Comparison of ENCODE assay signal across 15 mouse cellular contexts in the genomic region with DNA sequence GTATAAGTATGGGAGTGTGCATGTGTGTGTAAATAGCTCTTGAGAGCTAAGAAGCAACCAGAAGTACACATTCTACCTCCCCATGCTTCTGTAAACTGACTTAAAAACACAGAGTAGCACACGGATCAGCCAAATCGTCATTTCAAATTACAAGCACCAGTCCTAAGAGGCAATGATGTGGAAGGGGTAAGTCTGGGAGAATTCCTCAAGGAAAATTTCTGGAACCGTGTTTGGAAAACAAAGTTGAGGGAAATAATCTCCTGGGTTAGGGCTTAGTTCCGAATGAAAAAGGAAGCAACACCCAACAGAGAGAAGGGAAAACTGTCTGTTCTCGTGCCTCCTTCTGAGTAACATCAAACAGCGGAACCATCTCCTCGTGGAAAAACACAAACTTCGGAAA. TPM values are rescaled to one million over a fixed set of nuclear protein-coding genes. Genes with fewer than 3 reads are reported as not detected.
DNase-seq lines count a peak whose midpoint lies in the region; ATAC-seq and TF ChIP-seq lines count a peak whose summit lies in the region.
"Had no signal": no experiment of that assay in that cellular context is flagged by ENCODE, and none has a peak within 500 bp of the region (broad histone marks: within the 10 kb centered on the region; RNA-seq: fewer than 3 reads in every experiment).

No protein-coding gene starts in this region.

- H3K27me3 ChIP-seq in lung, postnatal 0 days (replicated peaks; ENCODE audit: insufficient read depth, low read length), result no peaks in the 10 kb centered on the region
- no peaks in the 10 kb centered on the region for H3K27me3 ChIP-seq in heart, postnatal 0 days (ENCODE audit: control insufficient read depth, insufficient read depth, low read length)
- H3K27me3 ChIP-seq in stomach, postnatal 0 days (ENCODE audit: control insufficient read depth, insufficient read depth, low read length), result no peaks in the 10 kb centered on the region
- no peaks in the 10 kb centered on the region for H3K27me3 ChIP-seq in forebrain, embryonic 14.5 days (replicated peaks; ENCODE audit: control insufficient read depth, insufficient read depth, low read length)
- H3K27me3 ChIP-seq: liver, embryonic 15.5 days; neural tube, embryonic 15.5 days had no signal

- H3K9ac ChIP-seq in lung, postnatal 0 days (replicated peaks; ENCODE audit: low read depth), result no peak overlapping the region
- no peak overlapping the region for H3K9ac ChIP-seq in heart, postnatal 0 days (replicated peaks; ENCODE audit: low read depth, low read length)
- H3K9ac ChIP-seq in stomach, postnatal 0 days (ENCODE audit: low read length), result no peak overlapping the region
- H3K9ac ChIP-seq in forebrain, embryonic 14.5 days (ENCODE audit: low read length), result no peak overlapping the region
- H3K9ac ChIP-seq: liver, embryonic 15.5 days; neural tube, embryonic 15.5 days had no signal

- no peak for TF ChIP-seq EP300 in lung, postnatal 0 days (IDR thresholded peaks at IDR 0.05)
- TF ChIP-seq EP300 in heart, postnatal 0 days (IDR thresholded peaks at IDR 0.05; ENCODE audit: low read depth), result no peak
- no peak for TF ChIP-seq EP300 in stomach, postnatal 0 days (optimal IDR thresholded peaks at IDR 0.05)

- ATAC-seq in lung, postnatal 0 days, result no peak
- ATAC-seq in heart, postnatal 0 days (ENCODE audit: insufficient read depth, low read depth), result no peak
- no peak for ATAC-seq in stomach, postnatal 0 days (ENCODE audit: low FRiP score, low TSS enrichment)
- no peak for ATAC-seq in forebrain, embryonic 14.5 days
- ATAC-seq: forebrain, embryonic 16.5 days; hindbrain, embryonic 16.5 days had no signal

- H3K27ac ChIP-seq in gastrocnemius, adult 2 months, result peak overlapping the region; percentile 84
- H3K27ac ChIP-seq in lung, postnatal 0 days (ENCODE audit: low read length), result no peak overlapping the region
- H3K27ac ChIP-seq in heart, postnatal 0 days (ENCODE audit: low read depth), result peak overlapping the region; percentile 34; the same call in 1 of the 2 replicates
- no peak overlapping the region for H3K27ac ChIP-seq in stomach, postnatal 0 days (replicated peaks)
- H3K27ac ChIP-seq in forebrain, embryonic 14.5 days (ENCODE audit: low read depth, low read length), result no peak overlapping the region
- H3K27ac ChIP-seq: liver, embryonic 15.5 days; neural tube, embryonic 15.5 days had no signal

- peak overlapping the region; percentile 59 for H3K4me3 ChIP-seq in gastrocnemius, adult 2 months
- H3K4me3 ChIP-seq in lung, postnatal 0 days (ENCODE audit: low read depth, low read length), result no peak overlapping the region
- H3K4me3 ChIP-seq in heart, postnatal 0 days (ENCODE audit: low read depth, low read length), result no peak overlapping the region
- H3K4me3 ChIP-seq in stomach, postnatal 0 days (ENCODE audit: low read depth, low read length), result no peak overlapping the region
- no peak overlapping the region for H3K4me3 ChIP-seq in forebrain, embryonic 14.5 days (ENCODE audit: low read depth, low read length)
- H3K4me3 ChIP-seq: liver, embryonic 15.5 days; neural tube, embryonic 15.5 days had no signal

- 57% methylated on average over 8 of the region's 8 CpGs for WGBS in lung, postnatal 0 days
- WGBS in heart, postnatal 0 days, result 60% methylated on average over 8 of the region's 8 CpGs
- 52% methylated on average over 8 of the region's 8 CpGs for WGBS in stomach, postnatal 0 days
- 82% methylated on average over 8 of the region's 8 CpGs for WGBS in forebrain, embryonic 14.5 days

- no peak for DNase-seq in gastrocnemius, adult 2 months
- no peak for DNase-seq in gastrocnemius, postnatal 25 days
- no peak for DNase-seq in lung, postnatal 0 days (ENCODE audit: low spot score)
- DNase-seq in lung, postnatal 25 days (ENCODE audit: low spot score), result no peak
- peak; percentile 11 for DNase-seq in heart, postnatal 0 days (ENCODE audit: low spot score)
- DNase-seq in stomach, postnatal 0 days (ENCODE audit: low spot score), result no peak
- DNase-seq in frontal cortex, postnatal 10 days (ENCODE audit: low spot score in 2 of 2), result no peak
- DNase-seq in forebrain, embryonic 14.5 days (ENCODE audit: low spot score), result no peak
- DNase-seq: kidney, adult 8-10 months; retina, postnatal 1 day had no signal

- H3K36me3 ChIP-seq in lung, postnatal 0 days (ENCODE audit: insufficient read depth, low read length), result no peaks in the 10 kb centered on the region
- no peaks in the 10 kb centered on the region for H3K36me3 ChIP-seq in heart, postnatal 0 days (replicated peaks; ENCODE audit: control insufficient read depth, insufficient read depth, low read length)
- H3K36me3 ChIP-seq in stomach, postnatal 0 days (ENCODE audit: control insufficient read depth, insufficient read depth, low read length), result no peaks in the 10 kb centered on the region
- no peaks in the 10 kb centered on the region for H3K36me3 ChIP-seq in forebrain, embryonic 14.5 days (ENCODE audit: control insufficient read depth, insufficient read depth, low read length)
- H3K36me3 ChIP-seq: liver, embryonic 15.5 days; neural tube, embryonic 15.5 days had no signal

- intact Hi-C loops in gastrocnemius, adult 2 months (cut with DNase I), result no loop called here

- H3K4me2 ChIP-seq in lung, postnatal 0 days (replicated peaks; ENCODE audit: low read depth, low read length), result peak overlapping the region; percentile 41
- H3K4me2 ChIP-seq in heart, postnatal 0 days (ENCODE audit: low read depth, low read length), result peak overlapping the region; percentile 50; the same call in 1 of the 2 replicates
- H3K4me2 ChIP-seq in stomach, postnatal 0 days (replicated peaks; ENCODE audit: low read depth), result peak overlapping the region; percentile 20; the same call in 1 of the 2 replicates
- no peak overlapping the region for H3K4me2 ChIP-seq in forebrain, embryonic 14.5 days (ENCODE audit: low read length)
- H3K4me2 ChIP-seq: liver, embryonic 15.5 days; neural tube, embryonic 15.5 days had no signal

- H3K9me3 ChIP-seq in lung, postnatal 0 days (ENCODE audit: low read length), result no peaks in the 10 kb centered on the region
- no peaks in the 10 kb centered on the region for H3K9me3 ChIP-seq in heart, postnatal 0 days (replicated peaks; ENCODE audit: control insufficient read depth, low read length)
- no peaks in the 10 kb centered on the region for H3K9me3 ChIP-seq in stomach, postnatal 0 days (ENCODE audit: control insufficient read depth, low read length)
- H3K9me3 ChIP-seq in forebrain, embryonic 14.5 days (replicated peaks; ENCODE audit: control insufficient read depth, low read length), result no peaks in the 10 kb centered on the region
- H3K9me3 ChIP-seq: liver, embryonic 15.5 days; neural tube, embryonic 15.5 days had no signal

- no peaks in the 10 kb centered on the region for H3K4me1 ChIP-seq in lung, postnatal 0 days (ENCODE audit: insufficient read depth, low read depth, low read length)
- H3K4me1 ChIP-seq in heart, postnatal 0 days (ENCODE audit: control insufficient read depth, insufficient read depth), result peaks cover 4% of the 10 kb centered on the region; the same call in 1 of the 2 replicates
- H3K4me1 ChIP-seq in stomach, postnatal 0 days (replicated peaks; ENCODE audit: control insufficient read depth, insufficient read depth), result no peaks in the 10 kb centered on the region
- H3K4me1 ChIP-seq in forebrain, embryonic 14.5 days (ENCODE audit: control insufficient read depth, insufficient read depth, low read length), result no peaks in the 10 kb centered on the region
- H3K4me1 ChIP-seq: liver, embryonic 15.5 days; neural tube, embryonic 15.5 days had no signal

- TF ChIP-seq CTCF in gastrocnemius, adult 2 months (IDR thresholded peaks at IDR 0.05), result no peak
- TF ChIP-seq CTCF in lung, postnatal 0 days (IDR thresholded peaks at IDR 0.05), result no peak
- no peak for TF ChIP-seq CTCF in heart, postnatal 0 days (IDR thresholded peaks at IDR 0.05; ENCODE audit: low read depth)
- TF ChIP-seq CTCF in stomach, postnatal 0 days (IDR thresholded peaks at IDR 0.05; ENCODE audit: low read depth), result no peak

RNA-seq across cellular contexts. Expression of gene Ngf, which starts 56.1 kb away (rescaled TPM):
- total RNA-seq in gastrocnemius, adult 2 months (2021), result under 1 TPM; 0.74 to 0.89 TPM
- total RNA-seq in gastrocnemius, postnatal 25 days (2021), result 1 to 10 TPM in 1 of 2 experiments, under 1 TPM in 1; 0.72 to 1.3 TPM
- polyA plus RNA-seq in lung, postnatal 0 days (2015; fragmentation: Nextera tagmentation; extraction: Ambion mirVana), result 0.31 and 0.39 TPM in 2 replicates
- total RNA-seq in heart, postnatal 0 days (2014; rRNA removed; ENCODE audit: low replicate concordance), result 3.8 and 4.8 TPM in 2 replicates
- 3.6 and 3.8 TPM in 2 replicates for polyA plus RNA-seq in heart, postnatal 0 days (2015; fragmentation: Nextera tagmentation; extraction: Ambion mirVana)
- 1.6 and 2.0 TPM in 2 replicates for polyA plus RNA-seq in stomach, postnatal 0 days (2015; fragmentation: Nextera tagmentation; extraction: Ambion mirVana)
- polyA plus RNA-seq in forebrain, embryonic 14.5 days (2014; fragmentation: Nextera tagmentation; extraction: Ambion mirVana), result 1.5 and 1.9 TPM in 2 replicates
- total RNA-seq: megakaryocyte, adult 5-6 weeks had no signal

Comparison
In these comparisons a context has a peak if more than half of its experiments do, and no peak if none do; other contexts are left out.
1. H3K27ac ChIP-seq: peak in gastrocnemius, adult 2 months (single experiment) and heart, postnatal 0 days (single experiment); none in lung, postnatal 0 days (single experiment), stomach, postnatal 0 days (single experiment) and forebrain, embryonic 14.5 days (single experiment).